Mouse (Mus musculus): ENCODE results near the gene Sdhc. TPM values are rescaled to one million over a fixed set of nuclear protein-coding genes. Genes with fewer than 3 reads are reported as not detected.
A peak's percentile ranks its signal among the peaks of the same experiment; 100 is the strongest.
"Not testable (repeated sequence)": the region's sequence is repeated elsewhere in the genome, so short reads cannot be mapped to it uniquely, and the experiment has no call there.

Gene Sdhc
- total RNA-seq, 1 experiment from 2014 or later: 733 TPM

- DNase-seq: no peak
Observed at GRCm38 (mm10) chr1:171112986-171113385, 37.4 kb downstream of the Sdhc start.

- DNase-seq: peak; percentile 77
Observed at GRCm38 (mm10) chr1:171111781-171112575, 38.4 kb downstream of the Sdhc start.

GRCm38 (mm10) chr1:171111020-171111780, 39.2 kb downstream of the Sdhc start:
- peak; percentile 94 for DNase-seq

GRCm38 (mm10) chr1:171110659-171111019, 39.8 kb downstream of the Sdhc start:
- no peak for DNase-seq

- no peak for DNase-seq
Observed at GRCm38 (mm10) chr1:171109620-171110019, 40.8 kb downstream of the Sdhc start.

GRCm38 (mm10) chr1:171105226-171105625, 45.2 kb downstream of the Sdhc start:
- peak; percentile 73 for DNase-seq

GRCm38 (mm10) chr1:171103179-171103840, 47.1 kb downstream of the Sdhc start:
- peak; percentile 18 for DNase-seq

- peak; percentile 87 for DNase-seq
Observed at GRCm38 (mm10) chr1:171102547-171103177, 47.7 kb downstream of the Sdhc start.

GRCm38 (mm10) chr1:171101733-171102546, 48.5 kb downstream of the Sdhc start:
- peak; percentile 91 for DNase-seq

GRCm38 (mm10) chr1:171101033-171101432, 49.4 kb downstream of the Sdhc start:
- no peak for DNase-seq

GRCm38 (mm10) chr1:171097612-171098011, 52.8 kb downstream of the Sdhc start:
- no peak for DNase-seq

- DNase-seq: no peak
Observed at GRCm38 (mm10) chr1:171097136-171097535, 53.3 kb downstream of the Sdhc start.

- DNase-seq: no peak
Observed at GRCm38 (mm10) chr1:171096110-171096964, 54.1 kb downstream of the Sdhc start.

- no peak for DNase-seq
Observed at GRCm38 (mm10) chr1:171094424-171094823, 56.0 kb downstream of the Sdhc start.

GRCm38 (mm10) chr1:171090761-171091160, 59.6 kb downstream of the Sdhc start:
- no peak for DNase-seq

GRCm38 (mm10) chr1:171089891-171090290, 60.5 kb downstream of the Sdhc start:
- no peak for DNase-seq

- DNase-seq: peak; percentile 27
Observed at GRCm38 (mm10) chr1:171088237-171088869, 62.0 kb downstream of the Sdhc start.

- no peak for DNase-seq
Observed at GRCm38 (mm10) chr1:171085718-171086117, 64.7 kb downstream of the Sdhc start.

GRCm38 (mm10) chr1:171081512-171082231, 68.7 kb downstream of the Sdhc start:
- not testable (repeated sequence) for DNase-seq

All from adrenal gland, postnatal 14 days (tissue).